Mouse (Mus musculus): Measurements from ENCODE around the gene Gm5458. TPM values are rescaled to one million over a fixed set of nuclear protein-coding genes. Genes with fewer than 3 reads are reported as not detected.

Gene Gm5458
- total and polyA plus RNA-seq, 3 experiments, result not detected

Other genes starting within 250 kb of the Gm5458 start
- gene Gm21738, start 183.7 kb downstream of the Gm5458 start, total RNA-seq (2012; rRNA removed), result 6.6 and 9.0 TPM in 2 replicates
- gene Gm21738, start 183.7 kb downstream of the Gm5458 start, polyA plus RNA-seq (2012; ENCODE audit: insufficient read depth in 1 of 2, insufficient read length in 2 of 2, low read depth in 1 of 2, low replicate concordance in 2 of 2, missing spikeins in 1 of 2), result under 1 TPM in 1 of 2 experiments, not detected in 1; 0.14 TPM
- gene Gm2244, start 52.6 kb downstream of the Gm5458 start, total RNA-seq (2012; rRNA removed), result not detected in 2 replicates
- gene Gm2244, start 52.6 kb downstream of the Gm5458 start, polyA plus RNA-seq (2012; ENCODE audit: insufficient read depth in 1 of 2, insufficient read length in 2 of 2, low read depth in 1 of 2, low replicate concordance in 2 of 2, missing spikeins in 1 of 2), result not detected
- not detected in 2 replicates for gene Gm2237, start 17.4 kb downstream of the Gm5458 start, total RNA-seq (2012; rRNA removed)
- gene Gm2237, start 17.4 kb downstream of the Gm5458 start, polyA plus RNA-seq (2012; ENCODE audit: insufficient read depth in 1 of 2, insufficient read length in 2 of 2, low read depth in 1 of 2, low replicate concordance in 2 of 2, missing spikeins in 1 of 2), result not detected
- gene Nid2, start 148.7 kb upstream of the Gm5458 start, total RNA-seq (2012; rRNA removed), result not detected in 2 replicates
- not detected for gene Nid2, start 148.7 kb upstream of the Gm5458 start, polyA plus RNA-seq (2012; ENCODE audit: insufficient read depth in 1 of 2, insufficient read length in 2 of 2, low read depth in 1 of 2, low replicate concordance in 2 of 2, missing spikeins in 1 of 2)
- 90.4 and 93.9 TPM in 2 replicates for gene Rtraf, start 221.2 kb upstream of the Gm5458 start, total RNA-seq (2012; rRNA removed)
- gene Rtraf, start 221.2 kb upstream of the Gm5458 start, polyA plus RNA-seq (2012; ENCODE audit: insufficient read depth in 1 of 2, insufficient read length in 2 of 2, low read depth in 1 of 2, low replicate concordance in 2 of 2, missing spikeins in 1 of 2), result 100 to 1,000 TPM in 1 of 2 experiments, not detected in 1; 117 TPM